Mouse (Mus musculus) gastrocnemius, postnatal 36 days (tissue): ENCODE data around the gene Rnase9. TPM values are rescaled to one million over a fixed set of nuclear protein-coding genes. Genes with fewer than 3 reads are reported as not detected.

Experiments
- DNase-seq, 2 experiments: peaks; one replicate each; pipeline ENCODE4 v3.0.0; 2022
- intact Hi-C: fragments of 180-260 bp; cut with DNase I; formaldehyde crosslinking; loops from one replicate; pipeline ENCODE4 v1.15.1; 2025
- total RNA-seq, 2 experiments: library from RNA; stranded (reverse); gene quantifications; 2 replicates each; pipeline ENCODE4 v1.2.3; 2021

Rnase9 gene
- total RNA-seq, 2 experiments from 2014 or later, result not detected

GRCm38 (mm10) chr14:50991037-50991436 lies 50.6 kb downstream of the Rnase9 start:
- intact Hi-C loops, result no loop called here
- DNase-seq, result no peak

Other genes with a start within 250 kb of the Rnase9 start
- gene Ccnb1ip1, start 234.1 kb downstream of the Rnase9 start, total RNA-seq, result under 1 TPM in 1 of 2 experiments, not detected in 1; 0.86 TPM
- 10 to 100 TPM in 1 of 2 experiments, 1 to 10 TPM in 1; 8.0 to 10.2 TPM for gene Parp2, start 234.0 kb downstream of the Rnase9 start, total RNA-seq
- 1 to 10 TPM; 6.6 to 8.8 TPM for gene Tep1, start 171.3 kb downstream of the Rnase9 start, total RNA-seq
- 100 to 1,000 TPM; 100 to 136 TPM for gene Klhl33, start 144.4 kb downstream of the Rnase9 start, total RNA-seq
- gene Osgep, start 117.0 kb downstream of the Rnase9 start, total RNA-seq, result 10 to 100 TPM; 38.3 to 46.7 TPM
- gene Apex1, start 116.9 kb downstream of the Rnase9 start, total RNA-seq, result 10 to 100 TPM; 26.9 to 28.6 TPM
- 10 to 100 TPM; 12.4 to 15.4 TPM for gene Pip4p1, start 111.0 kb downstream of the Rnase9 start, total RNA-seq
- 1 to 10 TPM; 3.9 to 4.3 TPM for gene Pnp, start 110.8 kb downstream of the Rnase9 start, total RNA-seq
- 1 to 10 TPM; 2.4 to 5.2 TPM for gene Gm49342, start 97.4 kb downstream of the Rnase9 start, total RNA-seq
- gene Pnp2, start 85.9 kb downstream of the Rnase9 start, total RNA-seq, result under 1 TPM in 1 of 2 experiments, not detected in 1; 0.41 TPM
- not detected for gene Rnase10, start 34.1 kb downstream of the Rnase9 start, total RNA-seq
- not detected for gene Rnase11, start 8.3 kb upstream of the Rnase9 start, total RNA-seq
- not detected for gene Rnase12, start 15.8 kb upstream of the Rnase9 start, total RNA-seq
- gene Olfr750, start 32.6 kb upstream of the Rnase9 start, total RNA-seq, result not detected
- gene Rnase4, start 49.2 kb upstream of the Rnase9 start, total RNA-seq, result 10 to 100 TPM; 30.2 to 30.3 TPM
- 1 to 10 TPM; 3.1 TPM for gene Ang, start 49.3 kb upstream of the Rnase9 start, total RNA-seq
- gene Eddm3b, start 72.6 kb upstream of the Rnase9 start, total RNA-seq, result not detected
- gene Rnase6, start 82.0 kb upstream of the Rnase9 start, total RNA-seq, result under 1 TPM in 1 of 2 experiments, not detected in 1; 0.22 TPM
- not detected for gene Rnase1, start 104.9 kb upstream of the Rnase9 start, total RNA-seq
- not detected for gene Rnase2b, start 120.4 kb upstream of the Rnase9 start, total RNA-seq
- gene Ang2, start 157.3 kb upstream of the Rnase9 start, total RNA-seq, result not detected
- not detected for gene Ear14, start 161.5 kb upstream of the Rnase9 start, total RNA-seq
- gene Rnase2a, start 214.2 kb upstream of the Rnase9 start, total RNA-seq, result 1 to 10 TPM in 1 of 2 experiments, under 1 TPM in 1; 0.94 to 1.7 TPM